Mouse (Mus musculus) ES-E14 (cell line): ENCODE results near the gene Kif11.

Experiments used
- CHD2 ChIP-seq: IDR thresholded peaks from 2 replicates; pipeline ENCODE4 v1.6.1; 2014; ENCODE audit warnings: mild to moderate bottlenecking, low read depth, low read length, inconsistent platforms
- HCFC1 ChIP-seq: IDR thresholded peaks from 2 replicates; pipeline ENCODE4 v1.6.1; 2012; ENCODE audit warnings: low read length, inconsistent platforms, borderline replicate concordance; ENCODE audit not compliant: insufficient read depth
- MAFK ChIP-seq: IDR thresholded peaks from 2 replicates; pipeline ENCODE4 v1.6.1; 2014; ENCODE audit warnings: mild to moderate bottlenecking, low read depth, low read length, inconsistent platforms; ENCODE audit not compliant: insufficient read depth
- ZC3H11A ChIP-seq: IDR thresholded peaks from 2 replicates; pipeline ENCODE4 v1.6.1; 2012; ENCODE audit warnings: low read depth, mild to moderate bottlenecking, inconsistent platforms, low read length, borderline replicate concordance
- ZNF384 ChIP-seq: IDR thresholded peaks from 2 replicates; pipeline ENCODE4 v1.6.1; 2012; ENCODE audit warnings: low read depth, low read length, inconsistent platforms

DNA sequence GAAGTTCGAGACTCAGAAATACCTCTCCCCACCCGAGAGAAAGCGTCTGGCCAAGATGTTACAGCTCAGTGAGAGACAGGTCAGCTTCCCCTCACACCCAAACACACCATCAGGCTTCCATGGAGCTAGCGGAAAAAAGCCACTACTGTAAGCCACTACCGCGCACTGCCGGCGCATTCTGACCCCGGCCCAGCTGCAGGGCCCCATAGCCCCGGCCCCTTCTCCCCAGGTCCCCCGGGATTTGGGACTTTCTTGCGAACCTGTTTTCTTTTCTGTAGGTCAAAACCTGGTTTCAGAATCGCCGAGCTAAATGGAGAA, 61.0 kb downstream of the Kif11 start:
- TF ChIP-seq ZC3H11A (no peak), ZNF384 (no peak), CHD2 (no peak), MAFK (no peak), HCFC1 (no peak)
